Mouse (Mus musculus): ENCODE measurements at regions not wholly inside any gene's neighbourhood (a gene's known extent, or its start where the extent isn't known, plus 50 kb on each side); places are given as distances from the start of the nearest gene placed in this dataset.

DNA sequence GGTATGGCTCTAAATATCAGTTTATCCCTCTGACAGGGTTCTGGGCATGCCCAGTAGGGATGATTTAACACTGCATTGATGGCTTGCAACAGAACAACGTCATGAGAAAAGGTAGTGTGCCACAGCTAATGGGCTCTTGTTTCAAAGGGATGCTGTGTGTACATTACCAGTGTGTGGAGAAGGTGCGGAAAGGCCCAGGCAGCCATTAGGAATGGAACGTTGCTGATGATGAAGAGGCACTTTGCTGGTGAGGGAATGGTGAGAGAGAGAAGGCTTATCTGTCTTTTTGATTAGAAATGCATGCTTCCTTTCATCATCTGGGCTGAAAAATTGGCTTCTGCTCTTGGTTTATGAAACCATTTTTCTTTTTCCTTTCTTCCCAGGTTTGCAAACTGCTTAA is 432.3 kb downstream of the Meis1 start:
- intact Hi-C loops (cut with DNase I): no loop called here
- no peak for DNase-seq (ENCODE audit: low spot score in 2 of 2)

DNA sequence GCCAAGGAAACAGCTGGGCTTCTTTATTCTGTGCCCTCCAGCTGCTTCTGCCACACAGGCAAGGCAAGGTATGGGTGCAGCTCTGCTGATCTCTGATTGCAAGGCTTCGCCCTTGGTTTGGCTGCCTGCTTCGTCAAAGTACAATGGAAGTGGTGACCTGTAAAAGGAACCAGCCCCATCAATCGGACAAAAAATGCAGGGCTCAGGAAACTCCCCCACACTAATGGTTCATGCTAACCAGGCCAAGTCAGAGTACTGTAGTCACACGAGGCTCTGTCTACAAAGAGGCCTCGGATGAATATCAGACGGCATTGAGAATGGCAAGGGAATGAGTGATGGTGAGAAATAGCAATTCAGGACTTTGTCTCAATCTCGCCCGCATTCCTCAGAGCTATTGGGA is 433.8 kb downstream of the Meis1 start:
- no peak for DNase-seq (ENCODE audit: low spot score in 2 of 2)
- intact Hi-C loops (cut with DNase I): no loop called here

DNA sequence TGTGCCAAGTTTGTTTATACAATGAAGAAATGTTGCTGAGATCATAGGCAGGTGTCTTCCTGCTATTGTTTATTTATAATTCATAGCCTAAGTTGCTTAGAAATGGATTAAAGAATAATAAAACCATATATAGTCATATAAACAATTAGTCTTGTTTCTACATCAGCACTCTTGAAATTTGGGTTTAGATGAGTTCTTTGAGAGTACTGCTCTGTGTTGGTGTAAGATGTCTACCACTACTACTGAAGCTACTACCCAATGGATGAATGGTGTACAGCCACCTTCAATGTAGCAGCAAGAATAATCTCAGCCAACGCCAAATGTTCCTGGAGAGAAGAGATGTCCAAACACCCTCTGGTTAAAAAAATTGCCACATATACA is 436.0 kb downstream of the Meis1 start:
- intact Hi-C loops (cut with DNase I): no loop called here
- no peak for DNase-seq (ENCODE audit: low spot score in 2 of 2)

DNA sequence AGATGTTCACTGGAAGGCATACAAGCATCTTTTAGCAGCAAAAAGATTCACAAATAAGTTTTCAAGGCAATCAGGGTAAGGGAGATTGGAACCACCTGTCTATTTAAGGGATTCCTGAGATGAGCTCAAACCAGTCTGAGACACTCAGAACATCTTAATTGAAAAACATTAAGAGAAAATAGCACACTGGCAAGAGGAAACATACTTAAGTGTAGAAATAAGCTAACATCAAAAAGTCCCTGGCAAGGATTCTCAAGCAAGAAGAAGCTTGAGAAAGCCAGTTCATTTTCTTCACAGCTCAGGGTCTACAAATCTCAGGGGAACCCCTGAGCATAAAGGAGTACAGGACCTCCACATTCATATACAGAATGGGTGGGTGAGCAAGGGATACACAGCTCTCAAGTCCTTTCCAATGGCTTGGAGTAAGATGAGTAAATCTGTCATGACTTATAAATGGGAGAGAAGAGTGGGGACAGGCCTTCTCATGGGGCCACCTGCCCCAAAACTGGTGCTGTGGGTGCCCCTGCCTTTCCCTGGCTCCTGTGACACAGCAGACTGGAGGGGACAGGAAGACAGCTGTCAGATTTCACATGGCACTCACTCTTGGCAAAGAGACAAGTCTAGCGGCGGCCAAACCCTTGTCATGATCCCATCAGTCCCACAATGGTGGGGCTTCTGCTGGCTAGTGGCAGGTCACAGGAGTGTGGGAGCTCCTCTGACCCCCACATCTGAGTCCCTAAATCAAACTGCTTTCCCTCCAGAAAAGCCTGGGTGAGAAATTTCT is 436.6 kb downstream of the Meis1 start:
- no peak for DNase-seq (ENCODE audit: low spot score in 2 of 2)
- intact Hi-C loops (cut with DNase I): no loop called here

DNA sequence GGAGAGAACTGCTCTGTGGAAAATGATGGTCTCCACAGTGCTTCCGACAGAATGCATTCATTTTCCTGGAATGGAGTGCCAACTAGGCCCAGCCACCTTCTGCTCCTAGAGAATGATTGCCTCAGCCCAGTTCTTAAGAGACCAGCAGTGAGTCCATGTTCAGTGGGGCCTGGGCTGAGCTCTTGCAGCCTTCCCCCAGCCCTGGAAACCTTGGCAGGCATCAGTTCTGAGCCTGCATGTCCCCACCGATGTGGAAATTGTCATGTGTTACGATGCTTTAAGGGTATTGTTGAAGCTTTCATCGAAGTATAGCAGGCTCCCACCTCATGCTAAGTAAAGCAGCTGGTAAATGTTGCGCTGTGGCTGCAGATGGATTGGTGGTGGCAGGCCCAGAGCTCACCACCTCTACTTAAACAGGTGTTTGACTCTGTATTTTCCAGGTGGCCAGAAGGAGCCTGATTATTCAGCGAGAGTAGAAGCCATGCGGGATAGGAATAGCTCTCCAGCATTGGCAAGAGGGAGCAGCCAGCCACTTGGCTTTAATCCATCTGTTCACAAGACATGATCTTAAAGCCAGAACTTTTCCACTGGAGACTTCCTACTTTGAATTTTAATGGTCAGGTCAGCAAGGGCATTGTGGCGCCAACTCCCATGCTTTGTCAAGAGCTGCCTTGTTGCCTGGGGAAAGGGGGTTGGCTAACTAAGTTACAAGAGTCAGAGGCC is 437.5 kb downstream of the Meis1 start:
- DNase-seq (ENCODE audit: low spot score in 2 of 2): peak in 1 of 2 experiments; percentile 13
- intact Hi-C loops (cut with DNase I): no loop called here

DNA sequence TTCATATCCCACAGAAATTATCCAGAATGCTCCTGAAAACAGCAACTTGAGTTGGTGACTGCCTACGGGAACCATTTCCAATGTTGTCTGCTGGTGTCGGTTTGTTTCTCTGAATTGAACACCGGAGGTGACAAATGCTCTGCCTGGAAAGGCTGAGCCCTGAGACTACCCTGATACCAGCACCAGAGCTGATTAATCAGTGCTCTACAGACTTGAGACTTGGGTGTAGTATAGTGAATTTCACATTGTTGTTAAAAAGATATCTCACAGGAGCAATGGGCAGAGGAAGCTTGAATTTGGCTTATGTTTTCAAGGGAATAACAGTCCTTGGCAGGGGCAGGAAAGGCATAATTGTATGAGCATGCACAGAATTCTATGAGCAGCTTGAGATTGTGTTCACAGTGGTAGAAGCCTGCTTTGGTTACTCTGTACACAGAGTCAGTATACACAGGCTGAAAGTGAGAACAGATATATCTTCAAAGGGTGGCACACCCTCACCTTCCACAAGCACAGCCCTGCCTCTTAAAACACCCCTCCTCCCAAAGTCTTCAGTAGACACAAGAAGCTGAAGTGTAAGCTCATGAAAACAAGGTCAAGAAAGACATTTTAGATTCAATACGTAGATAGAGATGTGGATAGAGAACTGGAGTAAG is 447.1 kb downstream of the Meis1 start:
- intact Hi-C loops (cut with DNase I): no loop called here
- no peak for DNase-seq (ENCODE audit: low spot score in 2 of 2)

DNA sequence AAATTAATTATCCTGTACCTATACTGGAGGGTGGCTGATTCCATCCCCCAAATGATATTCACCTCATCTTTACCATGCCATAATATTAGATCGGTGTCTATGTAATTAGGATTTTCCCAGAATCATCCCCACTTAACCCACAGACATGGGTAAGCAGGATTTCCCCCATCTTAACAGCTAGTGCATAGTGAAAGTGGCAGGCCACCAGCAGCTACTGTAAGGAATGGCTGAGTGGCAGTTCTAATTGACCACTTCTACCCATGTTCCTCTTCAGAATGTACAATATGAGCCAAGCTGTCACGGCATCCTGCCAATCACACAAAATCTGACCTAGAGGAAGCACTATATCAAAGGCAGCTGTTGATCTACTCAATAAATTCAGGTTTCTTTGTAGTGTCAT is 455.8 kb downstream of the Meis1 start:
- intact Hi-C loops (cut with DNase I): no loop called here
- no peak for DNase-seq (ENCODE audit: low spot score in 2 of 2)

DNA sequence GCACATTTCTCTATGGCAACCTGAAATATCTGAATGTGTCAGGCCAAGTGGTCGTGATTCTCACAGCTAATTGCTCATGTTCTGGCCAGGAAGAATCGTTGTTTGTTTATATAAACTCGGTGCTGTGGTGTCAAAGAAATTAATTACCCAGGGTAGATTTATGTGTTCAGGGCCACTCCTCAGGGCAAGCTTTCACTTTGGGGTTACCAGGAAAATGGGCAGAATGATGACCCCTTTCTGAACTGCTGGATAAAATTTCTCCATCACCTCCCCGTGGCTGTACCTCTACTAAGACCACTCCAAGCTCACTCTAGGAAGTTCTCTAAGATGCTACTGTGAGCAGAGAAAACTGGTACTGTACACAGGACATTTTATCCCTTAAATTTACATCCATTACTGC is 460.1 kb downstream of the Meis1 start:
- intact Hi-C loops (cut with DNase I): no loop called here
- DNase-seq (ENCODE audit: low spot score in 2 of 2): no peak

DNA sequence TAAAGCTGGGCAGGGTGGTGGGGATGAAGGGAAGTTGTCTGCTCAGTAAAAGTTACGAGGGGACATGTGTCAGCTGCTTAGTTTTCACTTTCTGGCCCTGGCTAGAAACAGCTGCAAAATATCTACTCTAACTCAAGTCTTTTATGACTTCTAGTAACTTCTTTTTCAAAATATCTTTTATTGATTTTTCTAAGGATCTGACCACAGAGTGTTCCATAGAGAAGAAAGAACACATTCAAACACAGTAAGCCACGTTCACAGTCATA is 483.3 kb downstream of the Meis1 start:
- no peak for DNase-seq (ENCODE audit: low spot score in 2 of 2)
- intact Hi-C loops (cut with DNase I): no loop called here

DNA sequence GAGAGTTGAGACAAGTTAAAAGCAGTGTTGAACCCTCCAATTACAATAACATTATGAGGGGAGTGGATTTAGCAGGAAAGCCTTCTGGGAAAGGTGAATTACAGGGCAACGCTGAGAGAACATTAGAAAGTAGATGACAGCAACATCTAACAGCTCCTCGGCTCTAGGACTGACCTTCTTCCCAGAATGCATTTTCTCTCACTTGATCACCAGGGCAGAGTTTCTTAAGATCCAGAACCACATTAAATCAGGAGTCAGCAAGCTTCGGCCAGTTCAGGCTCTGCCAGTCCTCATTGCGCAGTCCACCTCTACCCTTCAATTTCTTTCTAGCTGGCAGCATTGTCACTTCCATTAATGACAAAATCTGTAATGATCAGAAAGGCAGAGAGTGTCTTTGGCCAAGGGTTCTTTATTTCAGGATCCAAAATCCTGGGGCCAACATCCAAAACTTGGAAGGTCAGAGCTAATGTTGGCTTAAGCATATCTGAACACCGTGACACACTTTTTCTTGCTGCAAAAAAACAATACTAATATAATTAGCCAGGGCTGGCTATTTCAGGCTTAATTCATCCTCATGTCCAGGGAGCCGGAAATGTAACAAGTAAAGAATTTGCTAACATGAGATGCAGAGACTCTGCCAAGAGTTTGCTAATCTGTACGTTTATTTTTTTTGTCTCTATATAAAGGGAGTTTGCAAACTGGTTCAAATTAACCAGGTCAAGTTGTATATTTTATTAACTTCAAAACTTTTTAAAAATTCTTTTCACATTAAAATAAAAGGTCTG is 483.8 kb downstream of the Meis1 start:
- intact Hi-C loops (cut with DNase I): no loop called here
- no peak for DNase-seq (ENCODE audit: low spot score in 2 of 2)

DNA sequence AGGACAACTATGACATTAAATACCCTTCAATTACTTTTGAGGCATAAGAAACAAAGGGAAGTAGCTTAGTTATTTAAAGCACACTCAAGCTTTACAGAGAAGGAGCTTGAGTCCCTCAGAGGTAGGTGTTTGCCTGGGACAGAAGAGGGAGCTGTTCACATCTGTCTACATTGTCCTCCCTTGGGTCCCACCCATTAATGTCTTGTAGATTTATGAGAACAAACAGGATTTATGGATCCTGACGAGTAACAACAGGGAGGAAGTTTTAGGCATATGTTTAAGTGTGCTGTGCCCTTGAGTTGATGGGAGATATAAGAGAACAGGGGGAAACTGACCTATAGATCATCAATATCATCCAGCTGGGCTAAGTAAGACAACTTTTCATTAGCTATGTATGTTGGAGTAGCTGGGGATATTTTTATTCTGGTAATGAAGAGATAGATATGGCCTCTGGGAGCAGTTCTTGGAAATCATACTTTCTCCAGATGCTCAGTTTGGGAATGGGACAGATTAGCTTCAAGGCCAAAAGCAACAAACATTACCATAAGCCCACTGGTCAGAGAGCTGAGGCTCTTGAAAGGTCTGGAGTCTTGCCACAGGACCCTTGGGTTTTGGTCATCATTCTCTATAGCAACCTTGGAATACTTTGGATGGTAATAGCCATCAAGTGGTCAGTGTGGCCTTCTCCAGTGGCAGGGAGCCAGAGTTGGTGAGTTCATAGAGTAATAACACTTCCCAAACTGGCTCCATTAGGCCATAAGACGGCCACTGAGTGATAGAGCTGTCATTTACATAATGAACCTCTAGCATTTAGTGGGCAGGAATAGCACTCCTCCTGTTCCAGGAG is 487.3 kb downstream of the Meis1 start:
- intact Hi-C loops (cut with DNase I): no loop called here
- no peak for DNase-seq (ENCODE audit: low spot score in 2 of 2)

DNA sequence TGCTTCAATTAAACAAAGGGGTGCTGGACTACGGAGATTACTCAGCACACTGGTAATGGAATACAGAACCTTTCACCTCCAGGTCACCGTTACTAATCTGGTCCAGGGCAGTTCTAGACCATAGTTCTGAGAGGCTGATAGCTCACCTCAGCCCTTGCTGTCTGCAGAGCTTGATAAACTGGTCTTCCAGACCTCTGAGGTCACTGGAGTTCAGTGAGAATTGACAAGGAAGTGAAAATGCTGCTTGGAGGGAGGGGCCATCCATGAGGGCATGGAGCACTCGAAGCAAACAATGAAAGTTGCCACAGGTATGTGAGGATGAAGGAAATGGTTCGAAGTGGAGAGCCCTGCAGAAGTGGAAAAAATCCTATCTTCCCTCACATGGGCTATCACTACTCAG is 490.2 kb downstream of the Meis1 start:
- intact Hi-C loops (cut with DNase I): no loop called here
- no peak for DNase-seq (ENCODE audit: low spot score in 2 of 2)

DNA sequence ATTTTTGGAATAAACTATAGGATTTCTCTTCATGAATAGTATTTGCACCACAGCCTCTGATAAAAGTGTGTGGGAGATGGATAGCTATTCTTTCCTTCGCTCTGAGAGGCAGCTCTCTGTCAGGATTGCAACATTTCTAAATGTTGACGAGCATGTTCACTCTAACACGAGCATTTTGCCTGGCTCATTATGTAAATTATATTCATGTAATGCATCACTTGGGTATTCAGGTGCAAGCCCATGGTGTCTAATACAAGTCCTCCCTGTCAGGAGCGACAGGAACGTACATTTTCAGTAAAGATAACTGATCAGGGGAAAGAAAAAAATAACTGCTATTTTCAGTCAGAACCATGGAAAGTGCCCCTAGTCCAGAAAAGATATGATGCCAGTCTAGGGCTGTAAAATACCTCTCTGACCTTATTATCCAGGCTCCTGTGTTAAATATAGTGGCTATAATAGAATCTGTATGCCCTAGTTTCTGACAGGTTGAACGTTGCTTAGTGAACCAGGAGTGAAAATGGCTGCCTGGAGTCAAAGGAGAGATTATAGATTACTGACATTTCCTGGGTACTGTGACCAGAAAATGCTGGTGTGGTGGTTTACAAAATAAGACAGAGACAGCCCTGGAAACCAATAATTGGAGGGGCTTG is 523.6 kb downstream of the Meis1 start:
- intact Hi-C loops (cut with DNase I): no loop called here
- no peak for DNase-seq (ENCODE audit: low spot score in 2 of 2)

DNA sequence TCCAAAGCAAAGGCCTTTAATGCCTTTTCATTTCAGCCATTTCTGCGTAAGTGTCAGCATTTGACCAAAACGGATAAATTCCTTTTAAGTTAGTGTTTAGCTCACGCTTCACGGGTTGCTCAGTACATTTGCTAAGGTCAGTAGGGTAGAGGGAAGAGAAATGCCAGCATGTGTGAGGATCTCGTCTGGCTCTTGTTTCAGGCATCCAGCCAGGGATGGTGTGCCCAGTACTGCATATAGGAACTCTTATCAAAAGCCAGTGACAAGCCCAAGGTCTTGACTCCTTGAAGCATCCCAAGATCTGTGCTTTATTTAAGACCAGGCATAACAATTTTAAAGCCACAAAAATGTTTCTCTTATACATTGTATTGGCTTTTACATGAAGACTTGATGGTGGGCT is 524.8 kb downstream of the Meis1 start:
- intact Hi-C loops (cut with DNase I): no loop called here

DNA sequence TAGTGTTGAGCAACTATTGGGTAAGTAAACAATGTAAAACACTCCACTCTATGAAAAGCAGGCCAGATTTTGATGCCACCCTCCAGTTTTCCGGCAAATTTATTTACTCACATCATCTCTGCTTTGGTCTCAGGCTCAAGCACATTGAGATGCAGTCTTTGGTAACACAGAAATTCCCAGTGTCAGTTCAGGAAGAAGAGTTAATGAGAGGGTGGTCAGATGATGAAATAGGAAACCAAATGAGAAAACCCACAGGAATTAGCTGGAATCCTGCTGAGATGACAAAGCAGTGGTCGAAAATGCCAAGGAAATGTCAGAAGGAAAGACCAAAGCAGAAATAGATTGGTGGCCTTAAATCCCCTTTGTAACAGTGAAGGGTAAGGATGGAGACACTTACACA is 525.7 kb downstream of the Meis1 start:
- DNase-seq (ENCODE audit: low spot score in 2 of 2): no peak
- intact Hi-C loops (cut with DNase I): no loop called here

More for the DNA sequence above, 524.8 kb downstream of the Meis1 start:
- DNase-seq (ENCODE audit: low spot score in 2 of 2): no peak

DNA sequence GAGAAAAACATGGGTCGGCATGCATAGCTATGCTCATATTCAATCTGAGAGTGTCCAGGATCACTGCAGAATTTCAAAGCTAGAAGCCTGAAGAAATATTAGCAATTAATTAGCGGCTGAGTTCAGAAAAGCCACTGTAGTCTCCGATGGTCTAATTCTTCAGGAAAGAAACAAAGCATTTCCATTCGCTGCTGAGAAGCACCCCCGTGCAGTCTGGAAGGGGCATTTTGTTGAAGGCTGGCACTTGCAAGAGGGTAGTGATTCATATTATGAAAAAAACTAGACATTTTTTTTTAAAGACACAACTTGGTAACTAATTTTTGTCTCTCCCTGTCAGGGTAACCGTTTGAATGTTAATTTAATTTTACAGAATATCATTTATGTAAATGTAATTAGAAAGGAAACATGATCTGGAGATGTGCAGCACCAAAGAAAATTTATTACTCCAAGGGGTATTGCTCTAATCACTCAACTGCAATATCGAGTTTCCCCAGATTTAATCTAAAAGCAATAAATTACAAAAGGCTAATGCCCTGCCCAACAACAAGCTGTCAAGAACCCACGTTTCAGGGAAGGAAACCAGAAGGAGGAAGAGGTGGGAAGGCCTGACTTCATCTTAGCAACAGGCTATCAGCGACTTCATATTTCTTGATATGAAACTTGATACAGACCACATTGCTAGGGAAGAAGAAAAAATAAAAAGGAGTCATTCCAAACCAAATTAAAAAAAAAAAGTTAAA is 529.1 kb downstream of the Meis1 start:
- DNase-seq (ENCODE audit: low spot score in 2 of 2): no peak
- intact Hi-C loops (cut with DNase I): no loop called here

DNA sequence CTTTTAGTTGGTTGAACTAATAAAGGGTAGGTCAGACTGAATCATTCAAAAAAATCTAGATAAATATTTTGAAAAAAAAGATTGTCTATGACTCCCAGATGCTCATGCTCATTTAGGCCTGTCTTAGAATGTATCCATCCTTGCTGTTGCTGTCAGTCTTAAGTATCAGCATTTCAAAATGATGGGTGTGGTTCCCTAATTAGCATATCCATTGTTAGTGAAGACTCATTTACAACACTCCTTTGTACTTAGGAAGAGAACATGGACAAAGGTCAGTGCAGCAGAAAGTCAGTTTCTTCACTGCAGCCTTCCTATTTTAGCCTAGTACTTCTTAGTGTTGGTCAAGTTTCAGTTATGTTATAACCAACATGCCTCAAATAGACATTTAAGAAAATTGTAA is 525.2 kb upstream of the Etaa1 start:
- intact Hi-C loops (cut with DNase I): no loop called here
- DNase-seq (ENCODE audit: low spot score in 2 of 2): no peak

DNA sequence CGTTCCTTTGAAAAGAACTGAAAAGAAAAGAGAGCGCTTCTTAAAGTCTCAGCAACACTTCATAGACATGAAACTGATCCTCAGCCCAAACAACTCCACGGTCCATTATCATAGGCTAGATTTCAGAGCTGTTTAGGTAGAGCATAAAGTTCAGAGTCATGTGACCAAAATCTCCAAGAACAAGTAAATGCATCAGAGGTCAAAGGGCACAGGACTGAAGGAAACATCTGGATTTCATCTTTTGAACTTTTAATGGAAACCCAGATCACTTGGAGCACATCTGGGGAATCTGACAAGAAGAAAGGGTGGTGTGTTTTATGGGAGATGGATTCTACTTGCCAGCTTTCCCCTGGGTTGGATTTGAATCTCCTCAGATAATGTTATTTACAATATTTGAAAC is 497.6 kb upstream of the Etaa1 start:
- no peak for DNase-seq (ENCODE audit: low spot score in 2 of 2)
- intact Hi-C loops (cut with DNase I): no loop called here

All from left cerebral cortex, postnatal 25 days (tissue).